Mouse (Mus musculus): Measurements from ENCODE around the gene Slc25a14. TPM values are rescaled to one million over a fixed set of nuclear protein-coding genes. Genes with fewer than 3 reads are reported as not detected.

The Slc25a14 gene
- total RNA-seq, 2 experiments from 2014 or later: 4.3 to 8.4 TPM

Other genes with a start within 250 kb of the Slc25a14 start
- gene Elf4, start 160.3 kb upstream of the Slc25a14 start, total RNA-seq (2014; fragmentation: Nextera tagmentation): 24.2 and 26.0 TPM in 2 replicates
- gene Elf4, start 160.3 kb upstream of the Slc25a14 start, total RNA-seq (2017): 7.9 and 11.8 TPM in 2 replicates
- gene Aifm1, start 109.8 kb upstream of the Slc25a14 start, total RNA-seq (2014; fragmentation: Nextera tagmentation): 68.2 and 74.1 TPM in 2 replicates
- gene Aifm1, start 109.8 kb upstream of the Slc25a14 start, total RNA-seq (2017): 110 and 155 TPM in 2 replicates
- 0.50 and 1.4 TPM in 2 replicates for gene Rab33a, start 104.1 kb upstream of the Slc25a14 start, total RNA-seq (2014; fragmentation: Nextera tagmentation)
- gene Rab33a, start 104.1 kb upstream of the Slc25a14 start, total RNA-seq (2017): not detected in 2 replicates
- 25.1 and 32.6 TPM in 2 replicates for gene Zfp280c, start 28.9 kb upstream of the Slc25a14 start, total RNA-seq (2014; fragmentation: Nextera tagmentation)
- gene Zfp280c, start 28.9 kb upstream of the Slc25a14 start, total RNA-seq (2017): 22.8 and 31.7 TPM in 2 replicates
- not detected in 2 replicates for gene Gpr119, start 51.1 kb downstream of the Slc25a14 start, total RNA-seq (2014; fragmentation: Nextera tagmentation)
- gene Gpr119, start 51.1 kb downstream of the Slc25a14 start, total RNA-seq (2017): not detected in 2 replicates
- gene Rbmx2, start 71.6 kb downstream of the Slc25a14 start, total RNA-seq (2014; fragmentation: Nextera tagmentation): 15.5 and 18.6 TPM in 2 replicates
- gene Rbmx2, start 71.6 kb downstream of the Slc25a14 start, total RNA-seq (2017): 21.1 and 21.5 TPM in 2 replicates